Mouse (Mus musculus) MEL (cell line): ENCODE measurements around the gene Rab37.

Experiments used
- CTCF ChIP-seq, 3 experiments: IDR thresholded peaks in 2 of 3; conservative IDR thresholded peaks in 1 of 3; 2 replicates each; pipeline ENCODE4 v1.5.1; 2011 to 2012; ENCODE audit warnings: low read length in 3 of 3, low read depth in 2 of 3, mild to moderate bottlenecking in 2 of 3, improper control_type of control experiment in 1 of 3, inconsistent platforms in 1 of 3, mixed read lengths in 1 of 3, moderate library complexity in 1 of 3; ENCODE audit not compliant: control insufficient read depth in 1 of 3, insufficient read depth in 1 of 3, poor library complexity in 1 of 3, severe bottlenecking in 1 of 3
- ELF1 ChIP-seq: IDR thresholded peaks from 2 replicates; pipeline ENCODE4 v1.6.1; 2014; ENCODE audit warnings: low read depth, mild to moderate bottlenecking, inconsistent platforms, low read length, improper control_type of control experiment, moderate library complexity
- GABPA ChIP-seq: IDR thresholded peaks from 2 replicates; pipeline ENCODE4 v1.6.1; 2012; ENCODE audit warnings: low read depth, mild to moderate bottlenecking, inconsistent platforms, low read length, improper control_type of control experiment, moderate library complexity
- MAFK ChIP-seq: IDR thresholded peaks from 2 replicates; pipeline ENCODE4 v1.6.1; 2011; ENCODE audit warnings: low read depth, mild to moderate bottlenecking, low read length, improper control_type of control experiment, borderline replicate concordance
- MAX ChIP-seq: IDR thresholded peaks from 2 replicates; pipeline ENCODE4 v1.6.1; 2011; ENCODE audit warnings: low read length, improper control_type of control experiment
- MXI1 ChIP-seq: IDR thresholded peaks from 2 replicates; pipeline ENCODE4 v1.6.1; 2011; ENCODE audit warnings: mild to moderate bottlenecking, low read depth, low read length, improper control_type of control experiment
- POLR2A ChIP-seq, 2 experiments: IDR thresholded peaks; 2 replicates each; pipeline ENCODE4 v1.6.1; 2011 to 2012; ENCODE audit warnings: low read length in 2 of 2, mild to moderate bottlenecking in 2 of 2, control low read depth in 1 of 2, improper control_type of control experiment in 1 of 2, low read depth in 1 of 2, moderate library complexity in 1 of 2; ENCODE audit not compliant: control insufficient read depth in 1 of 2, insufficient read depth in 1 of 2, poor library complexity in 1 of 2
- RCOR1 ChIP-seq: IDR thresholded peaks from 2 replicates; pipeline ENCODE4 v1.6.1; 2012; ENCODE audit warnings: low read depth, mild to moderate bottlenecking, inconsistent platforms, low read length, improper control_type of control experiment
- SIN3A ChIP-seq: IDR thresholded peaks from 2 replicates; pipeline ENCODE4 v1.6.1; 2012; ENCODE audit warnings: low read length, improper control_type of control experiment, inconsistent platforms
- SMC3 ChIP-seq: IDR thresholded peaks from 2 replicates; pipeline ENCODE4 v1.6.1; 2011; ENCODE audit warnings: low read depth, low read length, improper control_type of control experiment
- USF1 ChIP-seq: IDR thresholded peaks from 2 replicates; pipeline ENCODE4 v1.6.1; 2014; ENCODE audit warnings: low read depth, mild to moderate bottlenecking, inconsistent platforms, low read length, improper control_type of control experiment, moderate library complexity
- ZC3H11A ChIP-seq: IDR thresholded peaks from 2 replicates; pipeline ENCODE4 v1.6.1; 2012; ENCODE audit warnings: low read depth, mild to moderate bottlenecking, inconsistent platforms, low read length, improper control_type of control experiment
- ZMIZ1 ChIP-seq: IDR thresholded peaks from 2 replicates; pipeline ENCODE4 v1.6.1; 2012; ENCODE audit warnings: low read depth, mild to moderate bottlenecking, inconsistent platforms, low read length, improper control_type of control experiment, moderate library complexity

DNA sequence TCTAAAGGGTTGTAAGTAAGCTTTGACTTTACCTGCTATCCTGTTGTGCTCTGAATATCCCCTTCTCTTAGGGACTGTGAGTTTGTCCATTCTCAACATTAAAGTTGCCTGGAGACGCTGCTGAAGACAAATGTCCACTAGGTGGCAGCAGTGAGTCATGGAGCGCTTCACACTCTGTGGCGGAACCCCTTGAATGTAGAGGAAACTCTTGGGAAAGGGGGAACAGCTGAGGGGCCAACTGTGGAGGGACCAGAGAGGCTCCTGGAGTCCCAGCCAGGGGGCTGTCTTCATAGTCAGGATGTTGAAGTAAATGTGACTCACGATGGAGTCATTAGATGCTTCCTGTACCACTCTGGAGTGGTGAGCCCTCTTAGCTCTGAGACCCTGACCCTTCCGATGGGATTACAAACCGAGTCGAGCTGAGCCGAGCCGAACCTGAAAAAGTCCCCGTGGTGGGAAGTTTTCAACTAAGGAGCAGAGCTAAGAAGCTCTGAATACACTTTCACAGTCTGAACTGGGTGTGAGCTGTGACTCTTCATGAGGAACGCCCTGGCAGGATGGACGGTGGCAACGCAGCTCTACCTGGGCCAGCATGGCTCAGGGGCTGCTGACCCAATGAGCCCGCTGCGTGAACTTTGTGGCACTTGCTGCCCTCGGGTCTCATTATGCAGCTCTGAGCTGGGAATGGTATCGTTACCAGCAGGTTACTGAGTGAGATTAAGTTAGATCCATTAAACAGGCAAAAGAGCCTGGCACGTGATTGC is 7.7 kb upstream of the Rab37 start:
- TF ChIP-seq POLR2A (IDR thresholded peaks at IDR 0.05; ENCODE audit: control insufficient read depth in 1 of 2, insufficient read depth in 1 of 2, low read depth in 1 of 2, low read length in 2 of 2, poor library complexity in 1 of 2): no peak
- peak; percentile 98 to 99 (median 98) for TF ChIP-seq CTCF (IDR thresholded peaks at IDR 0.05 in 2 of 3, conservative IDR thresholded peaks at IDR 0.05 in 1 of 3; ENCODE audit: control insufficient read depth in 1 of 3, insufficient read depth in 1 of 3, low read depth in 2 of 3, low read length in 3 of 3, poor library complexity in 1 of 3, severe bottlenecking in 1 of 3)
- TF ChIP-seq RCOR1: no peak
- no peak for TF ChIP-seq MAX
- peak; percentile 93 for TF ChIP-seq SMC3
- TF ChIP-seq MAFK: no peak
- TF ChIP-seq ZC3H11A: peak; percentile 68
- TF ChIP-seq USF1: no peak
- no peak for TF ChIP-seq GABPA
- TF ChIP-seq ELF1: no peak
- no peak for TF ChIP-seq ZMIZ1
- TF ChIP-seq SIN3A: no peak
- TF ChIP-seq MXI1: no peak
